Mouse (Mus musculus) kidney, postnatal 25 days (tissue): ENCODE results near the gene Dnase1l3.

Experiments
- DNase-seq, 2 experiments: peaks; one replicate each; pipeline ENCODE4 v3.0.0; 2021; ENCODE audit warnings: mixed read lengths in 2 of 2

Gene Dnase1l3

GRCm38 (mm10) chr14:7994271-7994767, at the start of gene Dnase1l3:
Gene Dnase1l3 (minus strand): TSS chr14:7994573.
- peak; percentile 67 to 76 for DNase-seq

GRCm38 (mm10) chr14:8042577-8042976, 48.2 kb upstream of the Dnase1l3 start:
- no peak for DNase-seq

GRCm38 (mm10) chr14:8042120-8042519, 47.7 kb upstream of the Dnase1l3 start:
- no peak for DNase-seq

- no peak for DNase-seq
Measured at GRCm38 (mm10) chr14:8040911-8041678, 46.7 kb upstream of the Dnase1l3 start.

GRCm38 (mm10) chr14:8040179-8040578, 45.8 kb upstream of the Dnase1l3 start:
- DNase-seq, result no peak

GRCm38 (mm10) chr14:8038791-8039448, 44.5 kb upstream of the Dnase1l3 start:
- peak; percentile 63 to 92 for DNase-seq

GRCm38 (mm10) chr14:8038150-8038549, 43.8 kb upstream of the Dnase1l3 start:
- DNase-seq, result no peak

- DNase-seq, result no peak
Measured at GRCm38 (mm10) chr14:8036406-8036805, 42.0 kb upstream of the Dnase1l3 start.

GRCm38 (mm10) chr14:8035951-8036350, 41.6 kb upstream of the Dnase1l3 start:
- DNase-seq, result no peak

- no peak for DNase-seq
Measured at GRCm38 (mm10) chr14:8034561-8034960, 40.2 kb upstream of the Dnase1l3 start.

- DNase-seq, result peak in 1 of 2 experiments; percentile 39
Measured at GRCm38 (mm10) chr14:8032087-8032944, 37.9 kb upstream of the Dnase1l3 start.

GRCm38 (mm10) chr14:8030535-8030934, 36.2 kb upstream of the Dnase1l3 start:
- peak; percentile 60 to 77 for DNase-seq

- DNase-seq, result no peak
Measured at GRCm38 (mm10) chr14:8029752-8030151, 35.4 kb upstream of the Dnase1l3 start.

- DNase-seq, result no peak
Measured at GRCm38 (mm10) chr14:8028086-8028485, 33.7 kb upstream of the Dnase1l3 start.

- no peak for DNase-seq
Measured at GRCm38 (mm10) chr14:8026769-8027531, 32.6 kb upstream of the Dnase1l3 start.

- DNase-seq, result no peak
Measured at GRCm38 (mm10) chr14:8024936-8025335, 30.6 kb upstream of the Dnase1l3 start.

GRCm38 (mm10) chr14:8024469-8024868, 30.1 kb upstream of the Dnase1l3 start:
- no peak for DNase-seq

- DNase-seq, result no peak
Measured at GRCm38 (mm10) chr14:8020546-8020945, 26.2 kb upstream of the Dnase1l3 start.

- no peak for DNase-seq
Measured at GRCm38 (mm10) chr14:8020011-8020410, 25.6 kb upstream of the Dnase1l3 start.

- DNase-seq, result no peak
Measured at GRCm38 (mm10) chr14:8016951-8017350, 22.6 kb upstream of the Dnase1l3 start.

- peak; percentile 54 to 74 for DNase-seq
Measured at GRCm38 (mm10) chr14:8016276-8016675, 21.9 kb upstream of the Dnase1l3 start.

- DNase-seq, result no peak
Measured at GRCm38 (mm10) chr14:8015756-8016155, 21.4 kb upstream of the Dnase1l3 start.
